Mouse (Mus musculus): ENCODE measurements around the gene Gabpb2. TPM values are rescaled to one million over a fixed set of nuclear protein-coding genes. Genes with fewer than 3 reads are reported as not detected.

Gene Gabpb2
- polyA plus RNA-seq, 1 experiment from 2014 or later, result 6.0 TPM

GRCm38 (mm10) chr3:95235386-95236301 lies 17.9 kb upstream of the Gabpb2 start:
- peaks cover 23% of the 10 kb centered on the region for H3K36me3 ChIP-seq (ENCODE audit: control insufficient read depth, insufficient read depth, low read length)
- no peak overlapping the region for H3K9ac ChIP-seq (ENCODE audit: low read depth, low read length)
- ATAC-seq, result no peak
- no peak overlapping the region for H3K27ac ChIP-seq (ENCODE audit: low read length)
- no peak overlapping the region for H3K4me2 ChIP-seq (ENCODE audit: low read depth, low read length)
- H3K4me1 ChIP-seq (ENCODE audit: control insufficient read depth, insufficient read depth, low read length), result peaks cover 16% of the 10 kb centered on the region
- WGBS, result 88% methylated on average over 23 of the region's 23 CpGs
- H3K4me3 ChIP-seq (ENCODE audit: low read length), result no peak overlapping the region
- H3K27me3 ChIP-seq (replicated peaks; ENCODE audit: control insufficient read depth, insufficient read depth, low read length), result no peaks in the 10 kb centered on the region
- H3K9me3 ChIP-seq (ENCODE audit: control insufficient read depth, low read length), result no peaks in the 10 kb centered on the region

DNA sequence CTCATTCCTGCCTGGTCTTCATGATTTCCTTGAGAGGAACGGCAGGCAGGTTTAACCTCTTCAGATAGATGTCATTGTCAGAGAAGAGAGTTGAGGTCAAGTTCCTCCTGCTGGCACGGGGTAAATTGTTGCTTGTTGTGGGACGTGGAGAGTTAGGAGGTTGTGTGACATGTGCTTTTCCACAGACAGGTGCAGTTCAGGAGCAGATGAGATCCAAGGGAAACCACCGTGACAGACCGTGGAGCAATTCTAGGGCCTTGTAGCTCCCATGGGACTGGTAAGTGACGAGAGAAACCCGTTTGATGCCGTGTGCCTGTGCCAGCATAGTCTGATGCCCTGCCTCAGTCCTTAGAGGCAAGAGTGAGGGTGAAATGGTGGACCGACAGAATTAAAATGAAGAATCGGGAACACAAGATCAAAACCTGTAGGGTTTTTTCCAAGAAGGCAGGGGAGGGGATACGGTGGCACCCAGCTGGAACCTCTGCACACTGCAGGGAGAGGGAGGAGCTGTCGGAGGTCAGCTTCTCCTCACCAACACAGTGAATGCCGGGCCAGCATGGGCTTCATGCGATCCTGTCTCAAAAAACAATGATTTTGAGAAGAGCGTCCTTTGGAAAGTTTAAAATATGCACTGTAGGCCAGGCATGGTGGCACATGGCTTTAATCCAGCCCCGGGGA lies 15.7 kb upstream of the Gabpb2 start:
- Histone ChIP-seq H3K4me3 (ENCODE audit: low read length) (no peak overlapping the region), H3K27me3 (replicated peaks; ENCODE audit: control insufficient read depth, insufficient read depth, low read length) (no peaks in the 10 kb centered on the region), H3K27ac (ENCODE audit: low read length) (peak overlapping the region; percentile 13; the same call in 1 of the 2 replicates), H3K36me3 (ENCODE audit: control insufficient read depth, insufficient read depth, low read length) (peaks cover 23% of the 10 kb centered on the region), H3K4me2 (ENCODE audit: low read depth, low read length) (no peak overlapping the region), H3K9me3 (ENCODE audit: control insufficient read depth, low read length) (no peaks in the 10 kb centered on the region), H3K9ac (ENCODE audit: low read depth, low read length) (no peak overlapping the region), H3K4me1 (ENCODE audit: control insufficient read depth, insufficient read depth, low read length) (peaks cover 21% of the 10 kb centered on the region)
- 84% methylated on average over 16 of the region's 16 CpGs for WGBS
- ATAC-seq, result no peak

DNA sequence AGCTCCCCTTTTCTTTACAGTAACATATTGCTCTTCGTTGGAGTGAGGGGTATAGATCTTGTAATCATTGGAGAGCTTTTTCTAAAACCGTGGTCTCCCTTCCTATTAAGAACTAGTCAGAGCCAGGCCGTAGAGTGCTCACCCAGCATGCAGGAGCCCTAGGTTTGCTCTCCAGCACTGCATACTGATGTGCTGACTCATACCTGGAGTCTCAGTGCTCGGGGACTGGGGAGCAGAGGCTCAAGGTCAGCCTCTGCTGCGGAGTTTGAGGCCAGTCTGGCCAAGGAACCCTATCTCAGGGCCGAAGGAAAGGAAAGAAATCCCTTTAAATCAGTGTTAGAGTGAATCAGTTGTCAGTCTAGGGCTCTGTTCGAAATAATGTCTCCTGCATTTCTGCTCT lies 15.1 kb upstream of the Gabpb2 start:
- Histone ChIP-seq H3K4me3 (ENCODE audit: low read length) (no peak overlapping the region), H3K36me3 (ENCODE audit: control insufficient read depth, insufficient read depth, low read length) (peaks cover 18% of the 10 kb centered on the region), H3K9ac (ENCODE audit: low read depth, low read length) (no peak overlapping the region), H3K4me1 (ENCODE audit: control insufficient read depth, insufficient read depth, low read length) (peaks cover 21% of the 10 kb centered on the region), H3K9me3 (ENCODE audit: control insufficient read depth, low read length) (no peaks in the 10 kb centered on the region), H3K4me2 (ENCODE audit: low read depth, low read length) (no peak overlapping the region), H3K27ac (ENCODE audit: low read length) (0 out of 2 replicates have a peak overlapping the region, but pooled peaks have one; percentile 13), H3K27me3 (replicated peaks; ENCODE audit: control insufficient read depth, insufficient read depth, low read length) (no peaks in the 10 kb centered on the region)
- WGBS, result 66% methylated on average over 7 of the region's 7 CpGs
- no peak for ATAC-seq

- Histone ChIP-seq H3K4me2 (ENCODE audit: low read depth, low read length) (peak within 1 kb of the TSS; percentile 88), H3K27me3 (replicated peaks; ENCODE audit: control insufficient read depth, insufficient read depth, low read length) (no peaks in the 10 kb centered on the region), H3K27ac (ENCODE audit: low read length) (peak within 1 kb of the TSS; percentile 99), H3K9ac (ENCODE audit: low read depth, low read length) (peak within 1 kb of the TSS; percentile 91), H3K36me3 (ENCODE audit: control insufficient read depth, insufficient read depth, low read length) (peaks cover 18% of the 10 kb centered on the region), H3K4me1 (ENCODE audit: control insufficient read depth, insufficient read depth, low read length) (peaks cover 21% of the 10 kb centered on the region), H3K4me3 (ENCODE audit: low read length) (peak within 1 kb of the TSS; percentile 72), H3K9me3 (ENCODE audit: control insufficient read depth, low read length) (no peaks in the 10 kb centered on the region)
- no peak for ATAC-seq
- 77% methylated on average over 13 of the region's 13 CpGs for WGBS
Observed at GRCm38 (mm10) chr3:95231298-95232221, 13.8 kb upstream of the Gabpb2 start, which contains the start of gene Mllt11. Mllt11 (minus strand) TSS chr3:95232171.

- peak overlapping the region; percentile 91 for H3K9ac ChIP-seq (ENCODE audit: low read depth, low read length)
- H3K27ac ChIP-seq (ENCODE audit: low read length), result peak overlapping the region; percentile 99
- H3K4me3 ChIP-seq (ENCODE audit: low read length), result peak overlapping the region; percentile 72
- H3K27me3 ChIP-seq (replicated peaks; ENCODE audit: control insufficient read depth, insufficient read depth, low read length), result no peaks in the 10 kb centered on the region
- peak overlapping the region; percentile 88 for H3K4me2 ChIP-seq (ENCODE audit: low read depth, low read length)
- no peaks in the 10 kb centered on the region for H3K9me3 ChIP-seq (ENCODE audit: control insufficient read depth, low read length)
- WGBS, result 36% methylated on average over 8 of the region's 8 CpGs
- peaks cover 19% of the 10 kb centered on the region for H3K36me3 ChIP-seq (ENCODE audit: control insufficient read depth, insufficient read depth, low read length)
- H3K4me1 ChIP-seq (ENCODE audit: control insufficient read depth, insufficient read depth, low read length), result peaks cover 21% of the 10 kb centered on the region
- peak; percentile 26 for ATAC-seq
Observed at GRCm38 (mm10) chr3:95230495-95231297, 13.0 kb upstream of the Gabpb2 start.

DNA sequence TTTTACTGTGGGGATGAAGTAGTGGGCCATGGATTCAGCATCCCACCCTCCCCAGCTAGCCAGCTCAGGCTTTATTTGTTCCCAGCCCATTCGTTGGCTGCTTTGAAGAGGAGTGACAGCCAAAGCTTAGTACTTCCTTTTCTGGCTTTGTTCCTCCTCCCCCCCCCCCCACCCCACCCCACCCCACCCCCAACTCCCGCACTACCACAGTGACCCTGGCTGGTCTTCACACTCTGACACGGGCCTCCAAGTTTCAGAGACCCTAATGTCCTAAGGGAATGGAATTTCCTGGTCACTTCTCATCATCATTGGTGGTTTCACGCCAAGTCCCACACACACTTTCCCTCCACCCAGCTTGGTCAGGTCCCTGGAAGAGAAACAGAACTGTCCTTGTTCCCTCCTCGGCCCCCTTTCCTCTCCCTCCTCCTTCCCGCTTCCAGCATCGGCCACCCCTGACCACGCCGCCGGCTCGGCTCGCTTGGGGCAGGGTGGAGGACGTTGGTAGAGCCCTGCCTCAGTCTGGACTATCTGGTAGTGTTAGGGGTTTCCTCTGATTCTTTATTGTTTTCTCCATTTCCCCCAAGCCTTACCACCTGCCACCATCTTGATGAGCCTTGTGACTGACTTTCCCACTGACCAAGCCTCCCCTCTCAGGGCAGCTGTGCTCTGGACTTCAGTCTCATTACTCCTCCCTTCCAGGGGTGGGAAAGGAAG lies 12.2 kb upstream of the Gabpb2 start:
- Histone ChIP-seq H3K9me3 (ENCODE audit: control insufficient read depth, low read length) (no peaks in the 10 kb centered on the region), H3K4me2 (ENCODE audit: low read depth, low read length) (peak overlapping the region; percentile 88), H3K27me3 (replicated peaks; ENCODE audit: control insufficient read depth, insufficient read depth, low read length) (no peaks in the 10 kb centered on the region), H3K27ac (ENCODE audit: low read length) (peak overlapping the region; percentile 99), H3K9ac (ENCODE audit: low read depth, low read length) (peak overlapping the region; percentile 91), H3K4me1 (ENCODE audit: control insufficient read depth, insufficient read depth, low read length) (peaks cover 21% of the 10 kb centered on the region), H3K36me3 (ENCODE audit: control insufficient read depth, insufficient read depth, low read length) (peaks cover 19% of the 10 kb centered on the region), H3K4me3 (ENCODE audit: low read length) (peak overlapping the region; percentile 72)
- peak; percentile 69 for ATAC-seq
- 3% methylated on average over 13 of the region's 13 CpGs for WGBS

- peaks cover 13% of the 10 kb centered on the region for H3K36me3 ChIP-seq (ENCODE audit: control insufficient read depth, insufficient read depth, low read length)
- under 1% methylated on average over 43 of the region's 43 CpGs for WGBS
- no peaks in the 10 kb centered on the region for H3K27me3 ChIP-seq (replicated peaks; ENCODE audit: control insufficient read depth, insufficient read depth, low read length)
- H3K4me2 ChIP-seq (ENCODE audit: low read depth, low read length), result peak overlapping the region; percentile 88
- H3K9ac ChIP-seq (ENCODE audit: low read depth, low read length), result peak overlapping the region; percentile 91
- ATAC-seq, result peak; percentile 25
- peaks cover 25% of the 10 kb centered on the region for H3K4me1 ChIP-seq (ENCODE audit: control insufficient read depth, insufficient read depth, low read length)
- H3K27ac ChIP-seq (ENCODE audit: low read length), result peak overlapping the region; percentile 99
- no peaks in the 10 kb centered on the region for H3K9me3 ChIP-seq (ENCODE audit: control insufficient read depth, low read length)
- H3K4me3 ChIP-seq (ENCODE audit: low read length), result peak overlapping the region; percentile 72
Observed at GRCm38 (mm10) chr3:95228894-95229780, 11.4 kb upstream of the Gabpb2 start.
